Mouse (Mus musculus): ENCODE results near the gene Arhgef7.

DNA sequence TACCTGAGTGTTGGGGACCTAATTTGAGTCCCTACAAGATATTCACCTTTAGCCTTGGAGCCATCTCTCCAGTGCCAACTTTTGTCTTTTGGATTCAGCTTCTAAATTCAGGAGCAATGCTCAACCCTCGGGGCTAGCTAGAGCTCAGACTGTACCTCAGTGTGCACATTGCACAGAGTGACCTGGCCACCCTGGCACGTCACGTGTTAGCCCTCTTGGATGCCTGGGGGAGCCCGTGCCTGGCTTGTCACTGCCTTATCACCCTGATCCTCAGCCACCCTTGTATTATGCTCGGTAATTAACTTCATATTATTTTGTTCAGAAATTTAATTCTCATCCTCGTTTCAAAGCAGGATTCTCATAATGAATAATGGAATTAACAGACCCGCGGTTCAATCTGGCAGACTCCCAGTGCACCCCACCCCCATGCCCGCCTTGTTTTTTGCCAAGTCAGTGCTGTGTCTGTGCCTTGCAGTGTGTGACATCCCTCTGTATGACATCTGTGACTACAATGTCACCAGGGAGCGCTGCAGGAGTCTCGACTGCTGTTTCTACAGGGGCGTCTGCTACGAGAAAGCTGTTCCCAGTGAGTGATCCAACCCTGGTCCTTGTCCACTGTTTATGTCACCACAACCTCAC, 116.3 kb downstream of the Arhgef7 start:
- TF ChIP-seq POLR2A (IDR thresholded peaks at IDR 0.05; ENCODE audit: insufficient read depth, low read length) (no peak), CTCF (IDR thresholded peaks at IDR 0.05; ENCODE audit: low read depth, low read length) (no peak)
